Mouse (Mus musculus) testis, adult 2 months (tissue): ENCODE measurements at regions not wholly inside any gene's neighbourhood (a gene's known extent, or its start where the extent isn't known, plus 50 kb on each side); places are given as distances from the start of the nearest gene placed in this dataset.

Experiments
- CTCF ChIP-seq: fragments of 200-500 bp; IDR thresholded peaks from 2 replicates; pipeline ENCODE4 v1.5.1; 2012; ENCODE audit warnings: low read depth, mild to moderate bottlenecking, inconsistent platforms, low read length, moderate library complexity; ENCODE audit not compliant: control insufficient read depth, insufficient read depth, insufficient replicate concordance
- POLR2A ChIP-seq: fragments of 200-500 bp; IDR thresholded peaks from 2 replicates; pipeline ENCODE4 v1.6.1; 2012; ENCODE audit warnings: low read depth, mild to moderate bottlenecking, inconsistent platforms, low read length, moderate library complexity; ENCODE audit not compliant: control insufficient read depth

DNA sequence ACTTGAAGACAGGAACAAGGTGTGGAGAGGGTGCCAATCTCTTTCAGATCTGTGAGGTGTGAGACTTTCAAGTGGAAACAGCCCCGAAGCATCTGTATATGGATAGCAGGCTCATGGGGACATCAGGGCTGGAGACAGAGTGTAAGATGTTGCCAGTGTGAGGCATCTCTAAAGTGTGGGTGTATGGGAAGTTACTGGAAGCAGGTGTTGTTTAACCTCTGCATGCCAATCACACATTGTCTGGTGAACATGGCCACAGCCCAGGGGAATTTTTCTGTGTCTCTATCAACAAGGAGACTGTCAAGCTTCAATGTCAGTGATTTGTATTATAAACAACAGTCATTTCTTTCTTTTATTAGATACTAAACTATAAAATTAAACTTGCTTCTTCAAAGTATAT is 163.0 kb upstream of the Klf4 start:
- TF ChIP-seq CTCF (no peak), POLR2A (no peak)
